Mouse (Mus musculus) E14TG2a.4 (cell line): ENCODE measurements around the gene Svs4.

Experiments
- CTCF ChIP-seq: conservative IDR thresholded peaks from 2 replicates; pipeline ENCODE4 v1.5.1; 2014; ENCODE audit warnings: low read length
- POU5F1 ChIP-seq: IDR thresholded peaks from 2 replicates; pipeline ENCODE4 v1.6.1; 2014; ENCODE audit warnings: low read length, borderline replicate concordance

DNA sequence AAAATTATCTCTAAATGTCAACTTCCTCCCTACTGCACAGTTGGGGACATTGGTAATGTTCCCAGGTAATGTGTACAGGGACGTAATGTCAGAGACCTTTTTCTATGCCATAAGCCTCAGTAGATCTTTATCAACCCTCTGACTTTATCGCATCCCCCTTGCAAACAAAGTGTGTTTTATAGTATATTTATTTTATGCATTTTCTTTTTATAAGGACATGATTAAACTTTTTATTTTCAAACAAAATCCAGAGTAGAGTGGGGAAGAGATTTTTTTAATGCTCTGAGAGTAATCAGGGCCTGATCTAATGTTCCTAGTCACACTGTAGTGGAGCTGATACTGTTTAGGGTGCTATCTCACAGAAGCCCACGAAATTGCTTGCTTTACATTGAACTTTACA, 39.9 kb downstream of the Svs4 start, which contains the start of gene Svs2:
- TF ChIP-seq CTCF (no peak), POU5F1 (no peak)
